Mouse (Mus musculus): ENCODE results near the gene 2410015M20Rik. TPM values are rescaled to one million over a fixed set of nuclear protein-coding genes. Genes with fewer than 3 reads are reported as not detected.

2410015M20Rik gene
- polyA plus RNA-seq, 1 experiment from 2014 or later: 335 TPM

DNA sequence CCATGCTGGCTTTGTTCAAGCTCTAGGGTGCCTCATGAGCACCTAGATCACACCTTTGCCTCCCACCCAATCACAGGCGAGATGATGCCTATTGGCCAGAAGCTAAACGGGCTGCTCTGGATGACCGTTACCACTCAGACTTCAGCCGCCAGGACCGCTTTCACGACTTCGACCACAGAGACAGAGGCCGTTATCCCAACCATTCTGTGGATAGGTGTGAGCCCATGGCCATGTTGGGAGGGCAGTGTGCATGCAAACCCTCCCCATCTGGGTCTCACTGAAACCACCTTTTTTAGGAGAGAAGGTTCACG is 5.5 kb downstream of the 2410015M20Rik start:
- H3K9ac ChIP-seq (ENCODE audit: low read length): no peak overlapping the region
- H3K4me3 ChIP-seq (ENCODE audit: low read depth, low read length): no peak overlapping the region
- 84% methylated on average over 9 of the region's 9 CpGs for WGBS
- H3K27me3 ChIP-seq (ENCODE audit: control insufficient read depth, insufficient read depth, low read length): no peaks in the 10 kb centered on the region
- no peak overlapping the region for H3K27ac ChIP-seq (replicated peaks)
- ATAC-seq (ENCODE audit: low FRiP score, low TSS enrichment): no peak
- no peaks in the 10 kb centered on the region for H3K9me3 ChIP-seq (ENCODE audit: control insufficient read depth, low read length)
- no peak for DNase-seq (ENCODE audit: low spot score)
- peaks cover 59% of the 10 kb centered on the region for H3K36me3 ChIP-seq (ENCODE audit: control insufficient read depth, insufficient read depth, low read length)
- no peaks in the 10 kb centered on the region for H3K4me1 ChIP-seq (replicated peaks; ENCODE audit: control insufficient read depth, insufficient read depth)
- TF ChIP-seq EP300 (optimal IDR thresholded peaks at IDR 0.05) (no peak), CTCF (IDR thresholded peaks at IDR 0.05; ENCODE audit: low read depth) (no peak)
- H3K4me2 ChIP-seq (replicated peaks; ENCODE audit: low read depth): no peak overlapping the region

DNA sequence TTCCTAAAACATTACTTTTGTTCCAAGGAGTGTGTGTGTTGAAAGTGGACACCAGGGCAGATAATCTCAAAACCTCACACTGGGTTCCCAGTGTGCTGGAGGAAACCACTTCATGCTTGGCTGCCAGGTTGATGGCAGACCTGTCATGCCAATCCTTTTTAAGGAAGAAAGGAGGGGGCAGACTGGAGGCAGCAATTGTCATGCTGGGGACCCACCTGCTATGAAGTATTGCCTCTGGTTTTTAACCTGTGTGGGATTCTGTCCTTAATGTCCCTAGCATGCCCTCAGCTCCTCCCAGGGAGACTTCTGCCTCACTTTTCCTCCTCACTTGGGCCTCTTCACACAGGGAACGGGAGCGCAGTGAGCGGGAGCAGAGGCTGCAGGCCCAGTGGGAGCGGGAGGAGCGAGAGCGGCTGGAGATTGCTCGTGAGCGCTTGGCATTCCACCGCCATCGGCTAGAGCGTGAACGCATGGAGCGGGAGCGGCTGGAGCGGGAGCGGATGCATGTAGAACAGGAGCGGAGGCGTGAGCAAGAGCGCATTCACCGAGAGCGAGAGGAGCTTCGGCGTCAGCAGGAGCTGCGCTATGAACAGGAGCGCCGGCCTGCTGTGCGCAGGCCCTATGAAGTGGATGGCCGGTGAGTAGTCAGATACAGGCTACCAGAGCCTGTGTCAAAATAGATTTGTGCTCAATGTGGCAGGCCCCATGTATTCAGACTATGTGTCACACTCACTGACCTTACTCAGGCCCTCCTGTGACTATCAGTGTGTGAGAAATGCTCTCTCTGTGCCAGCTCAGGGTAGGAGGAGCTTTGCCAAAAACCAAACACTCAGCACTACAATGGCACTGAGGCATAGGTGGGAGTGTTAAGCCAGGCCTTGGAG is 6.1 kb downstream of the 2410015M20Rik start:
- ATAC-seq (ENCODE audit: low FRiP score, low TSS enrichment) (no peak), DNase-seq (ENCODE audit: low spot score) (no peak)
- no peak overlapping the region for H3K4me3 ChIP-seq (ENCODE audit: low read depth, low read length)
- H3K36me3 ChIP-seq (ENCODE audit: control insufficient read depth, insufficient read depth, low read length): peaks cover 59% of the 10 kb centered on the region
- no peak overlapping the region for H3K4me2 ChIP-seq (replicated peaks; ENCODE audit: low read depth)
- H3K9ac ChIP-seq (ENCODE audit: low read length): no peak overlapping the region
- 94% methylated on average over 28 of the region's 28 CpGs for WGBS
- H3K9me3 ChIP-seq (ENCODE audit: control insufficient read depth, low read length): no peaks in the 10 kb centered on the region
- H3K27ac ChIP-seq (replicated peaks): no peak overlapping the region
- TF ChIP-seq EP300 (optimal IDR thresholded peaks at IDR 0.05): no peak
- no peak for TF ChIP-seq CTCF (IDR thresholded peaks at IDR 0.05; ENCODE audit: low read depth)
- H3K4me1 ChIP-seq (replicated peaks; ENCODE audit: control insufficient read depth, insufficient read depth): no peaks in the 10 kb centered on the region
- H3K27me3 ChIP-seq (ENCODE audit: control insufficient read depth, insufficient read depth, low read length): no peaks in the 10 kb centered on the region

DNA sequence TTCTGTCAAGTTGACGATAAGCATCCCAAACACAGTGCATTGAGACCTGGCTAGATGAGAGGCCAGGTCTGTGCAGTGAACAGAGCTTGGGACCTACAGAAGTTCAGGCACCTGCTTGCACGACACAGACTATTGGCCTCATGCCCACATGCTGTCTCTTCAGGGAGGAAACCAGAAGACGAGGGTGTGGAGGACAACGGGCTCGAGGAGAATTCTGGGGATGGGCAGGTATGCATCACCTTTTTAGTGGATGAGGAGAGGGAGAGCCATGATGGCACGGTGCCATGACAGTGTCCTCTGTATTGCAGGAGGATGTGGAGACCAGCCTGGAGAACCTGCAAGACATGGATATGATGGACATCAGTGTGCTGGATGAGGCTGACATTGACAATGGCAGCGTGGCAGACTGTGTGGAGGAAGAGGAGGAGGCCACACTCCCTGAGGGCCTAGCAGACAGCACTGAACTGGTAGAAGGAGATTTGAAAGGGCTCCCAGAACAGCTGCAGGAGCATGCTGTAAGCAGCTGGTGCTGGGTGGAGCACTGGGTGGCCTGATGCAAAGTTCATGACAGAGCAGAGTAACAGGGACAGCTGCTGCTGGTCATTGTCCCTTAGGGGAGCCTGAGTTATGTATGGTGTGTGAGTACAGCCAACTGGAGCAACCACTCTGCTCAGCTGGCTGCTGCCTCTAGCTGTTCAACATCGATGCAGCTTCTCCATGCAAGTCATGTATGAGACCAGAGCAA is 15.9 kb downstream of the 2410015M20Rik start:
- no peak for TF ChIP-seq EP300 (optimal IDR thresholded peaks at IDR 0.05)
- peaks cover 59% of the 10 kb centered on the region for H3K36me3 ChIP-seq (ENCODE audit: control insufficient read depth, insufficient read depth, low read length)
- no peaks in the 10 kb centered on the region for H3K4me1 ChIP-seq (replicated peaks; ENCODE audit: control insufficient read depth, insufficient read depth)
- ATAC-seq (ENCODE audit: low FRiP score, low TSS enrichment): peak; percentile 62
- DNase-seq (ENCODE audit: low spot score): no peak
- WGBS: 67% methylated on average over 8 of the region's 8 CpGs
- H3K4me2 ChIP-seq (replicated peaks; ENCODE audit: low read depth): no peak overlapping the region
- no peaks in the 10 kb centered on the region for H3K27me3 ChIP-seq (ENCODE audit: control insufficient read depth, insufficient read depth, low read length)
- H3K4me3 ChIP-seq (ENCODE audit: low read depth, low read length): no peak overlapping the region
- no peaks in the 10 kb centered on the region for H3K9me3 ChIP-seq (ENCODE audit: control insufficient read depth, low read length)
- no peak overlapping the region for H3K27ac ChIP-seq (replicated peaks)
- H3K9ac ChIP-seq (ENCODE audit: low read length): no peak overlapping the region

DNA sequence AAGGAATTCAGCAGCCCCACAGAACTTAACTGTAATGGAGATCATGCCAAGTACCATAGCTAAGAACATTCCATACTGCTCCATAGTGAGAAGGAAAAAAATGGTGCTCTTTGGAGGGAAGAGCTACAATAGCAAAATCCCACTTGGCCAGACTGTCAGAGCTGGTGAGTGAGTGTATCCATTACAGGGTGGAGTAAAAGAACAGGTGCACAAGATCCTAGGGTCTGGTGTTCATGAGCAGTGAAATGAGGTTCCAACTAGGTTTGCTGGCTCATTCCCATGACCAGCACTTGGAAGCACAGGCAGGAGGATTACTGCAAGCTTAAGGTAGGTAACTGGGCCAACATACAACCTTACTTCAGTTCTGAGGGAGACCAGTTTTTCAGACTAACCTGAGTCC is 17.0 kb downstream of the 2410015M20Rik start:
- Histone ChIP-seq H3K27me3 (ENCODE audit: control insufficient read depth, insufficient read depth, low read length) (no peaks in the 10 kb centered on the region), H3K36me3 (ENCODE audit: control insufficient read depth, insufficient read depth, low read length) (peaks cover 56% of the 10 kb centered on the region), H3K9ac (ENCODE audit: low read length) (no peak overlapping the region), H3K27ac (replicated peaks) (no peak overlapping the region), H3K4me2 (replicated peaks; ENCODE audit: low read depth) (no peak overlapping the region), H3K4me1 (replicated peaks; ENCODE audit: control insufficient read depth, insufficient read depth) (no peaks in the 10 kb centered on the region), H3K9me3 (ENCODE audit: control insufficient read depth, low read length) (no peaks in the 10 kb centered on the region), H3K4me3 (ENCODE audit: low read depth, low read length) (no peak overlapping the region)
- no peak for DNase-seq (ENCODE audit: low spot score)
- no peak for TF ChIP-seq CTCF (IDR thresholded peaks at IDR 0.05; ENCODE audit: low read depth)
- TF ChIP-seq EP300 (optimal IDR thresholded peaks at IDR 0.05): no peak
- ATAC-seq (ENCODE audit: low FRiP score, low TSS enrichment): no peak

DNA sequence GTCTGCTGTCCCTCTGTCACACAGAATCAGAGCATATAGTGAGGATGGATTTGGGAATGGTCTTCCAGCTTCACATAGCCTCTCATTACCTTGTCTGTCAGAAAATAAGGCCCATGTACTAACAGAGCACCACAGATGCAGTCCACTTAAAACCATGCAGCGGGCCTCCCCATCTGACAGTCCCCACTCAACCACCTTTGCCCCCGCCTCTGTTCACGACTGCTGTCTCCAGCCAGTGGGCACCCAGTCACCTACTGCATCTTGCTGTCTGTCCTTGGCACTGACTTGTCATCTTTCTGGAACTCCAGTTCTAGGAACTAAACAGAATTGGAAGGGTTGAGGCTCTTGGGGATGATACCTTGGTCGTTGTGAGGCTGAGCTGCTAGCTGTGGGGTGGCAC is 20.6 kb downstream of the 2410015M20Rik start:
- Histone ChIP-seq H3K9me3 (ENCODE audit: control insufficient read depth, low read length) (no peaks in the 10 kb centered on the region), H3K36me3 (ENCODE audit: control insufficient read depth, insufficient read depth, low read length) (peaks cover 31% of the 10 kb centered on the region), H3K4me2 (replicated peaks; ENCODE audit: low read depth) (no peak overlapping the region), H3K4me1 (replicated peaks; ENCODE audit: control insufficient read depth, insufficient read depth) (peaks cover 5% of the 10 kb centered on the region; the same call in 1 of the 2 replicates), H3K27ac (replicated peaks) (no peak overlapping the region), H3K9ac (ENCODE audit: low read length) (no peak overlapping the region; the same call in 1 of the 2 replicates), H3K27me3 (ENCODE audit: control insufficient read depth, insufficient read depth, low read length) (no peaks in the 10 kb centered on the region), H3K4me3 (ENCODE audit: low read depth, low read length) (no peak overlapping the region)
- no peak for DNase-seq (ENCODE audit: low spot score)
- 97% methylated on average over 4 of the region's 4 CpGs for WGBS
- no peak for TF ChIP-seq CTCF (IDR thresholded peaks at IDR 0.05; ENCODE audit: low read depth)
- no peak for TF ChIP-seq EP300 (optimal IDR thresholded peaks at IDR 0.05)
- no peak for ATAC-seq (ENCODE audit: low FRiP score, low TSS enrichment)

DNA sequence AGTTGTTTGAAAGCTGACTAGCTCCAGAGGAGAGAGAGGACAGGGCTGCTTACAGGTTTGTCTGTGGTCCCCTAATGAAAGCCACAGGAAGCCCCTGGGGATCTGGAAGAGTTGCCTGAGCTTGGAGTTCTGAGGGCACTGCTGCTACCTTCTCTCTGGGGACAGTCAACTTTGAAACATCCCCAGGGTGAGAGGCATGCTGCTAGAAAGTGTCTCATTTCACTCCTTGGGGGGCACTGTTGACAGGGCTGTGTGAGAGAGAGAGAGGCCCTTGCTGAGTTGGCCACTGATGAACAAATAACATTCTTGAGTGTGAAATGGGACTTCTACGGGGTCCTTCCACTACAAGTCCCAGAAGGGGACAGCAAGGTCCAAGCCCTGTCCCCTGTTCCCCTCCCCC is 21.8 kb downstream of the 2410015M20Rik start:
- Histone ChIP-seq H3K9ac (ENCODE audit: low read length) (no peak overlapping the region), H3K36me3 (ENCODE audit: control insufficient read depth, insufficient read depth, low read length) (peaks cover 24% of the 10 kb centered on the region), H3K4me3 (ENCODE audit: low read depth, low read length) (no peak overlapping the region), H3K27ac (replicated peaks) (no peak overlapping the region), H3K4me1 (replicated peaks; ENCODE audit: control insufficient read depth, insufficient read depth) (peaks cover 12% of the 10 kb centered on the region; the same call in 1 of the 2 replicates), H3K9me3 (ENCODE audit: control insufficient read depth, low read length) (no peaks in the 10 kb centered on the region), H3K4me2 (replicated peaks; ENCODE audit: low read depth) (no peak overlapping the region), H3K27me3 (ENCODE audit: control insufficient read depth, insufficient read depth, low read length) (no peaks in the 10 kb centered on the region)
- ATAC-seq (ENCODE audit: low FRiP score, low TSS enrichment) (no peak), DNase-seq (ENCODE audit: low spot score) (no peak)
- no peak for TF ChIP-seq EP300 (optimal IDR thresholded peaks at IDR 0.05)
- no peak for TF ChIP-seq CTCF (IDR thresholded peaks at IDR 0.05; ENCODE audit: low read depth)
- WGBS: 67% methylated on average over 1 of the region's 1 CpGs
